Comparison of ENCODE assay signal across 9 mouse cellular contexts in the genomic region with DNA sequence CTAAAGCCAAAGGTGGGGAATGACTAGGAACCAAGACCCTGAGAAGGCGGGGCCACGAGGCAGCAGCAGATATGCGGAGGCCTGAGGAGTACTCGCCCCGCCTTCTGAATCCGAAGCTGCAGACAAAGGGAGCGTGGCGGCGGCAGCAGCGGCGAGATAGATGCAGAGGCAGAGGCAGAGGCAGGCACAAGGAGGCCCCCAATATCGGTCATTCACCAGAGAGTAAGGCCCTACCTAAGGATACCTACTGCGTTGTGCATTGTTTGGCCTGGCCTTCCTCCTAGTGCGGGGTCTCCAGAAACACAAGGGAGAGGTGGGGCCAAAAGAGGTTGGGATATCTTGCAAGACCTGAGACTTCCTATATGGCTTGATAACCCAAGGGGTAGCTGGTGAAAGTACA. TPM values are rescaled to one million over a fixed set of nuclear protein-coding genes. Genes with fewer than 3 reads are reported as not detected.
A peak's percentile ranks its signal among the peaks of the same experiment; 100 is the strongest.
DNase-seq lines count a peak whose midpoint lies in the region.
"Had no signal": no experiment of that assay in that cellular context is flagged by ENCODE, and none has a peak within 500 bp of the region (broad histone marks: within the 10 kb centered on the region; RNA-seq: fewer than 3 reads in every experiment).

No protein-coding gene starts in this region.

- peak; percentile 48 to 50 for DNase-seq in cerebellum, postnatal 10 days
- no peak for DNase-seq in cerebellum, adult 8-10 months
- peak; percentile 31 for DNase-seq in thymus, postnatal 14 days
- DNase-seq in thymus, postnatal 0 days (ENCODE audit: low spot score), result no peak
- peak; percentile 42 for DNase-seq in mesoderm, embryonic 11.5 days (ENCODE audit: low read depth, low spot score)
- no peak for DNase-seq in B cell, adult 2 months
- no peak for DNase-seq in frontal cortex, postnatal 10 days (ENCODE audit: low spot score in 2 of 2)
- no peak for DNase-seq in cerebellum, adult 11 months
- DNase-seq: adrenal gland, postnatal 14 days had no signal

RNA-seq across cellular contexts. Expression of a gene that starts 9.7 kb away (rescaled TPM):
- 0.17 and 0.26 TPM in 2 replicates for polyA plus RNA-seq in thymus, postnatal 0 days (2015; fragmentation: Nextera tagmentation; extraction: Ambion mirVana)

RNA-seq across cellular contexts. Expression of a gene that starts 28.2 kb away (rescaled TPM):
- polyA plus RNA-seq in thymus, postnatal 0 days (2015; fragmentation: Nextera tagmentation; extraction: Ambion mirVana), result 235 and 241 TPM in 2 replicates

RNA-seq across cellular contexts. Expression of a gene that starts 28.4 kb away (rescaled TPM):
- 191 and 203 TPM in 2 replicates for polyA plus RNA-seq in thymus, postnatal 0 days (2015; fragmentation: Nextera tagmentation; extraction: Ambion mirVana)

RNA-seq across cellular contexts. Expression of a gene that starts 40.9 kb away (rescaled TPM):
- 1.1 and 1.4 TPM in 2 replicates for polyA plus RNA-seq in thymus, postnatal 0 days (2015; fragmentation: Nextera tagmentation; extraction: Ambion mirVana)

RNA-seq across cellular contexts. Expression of a gene that starts 58.2 kb away (rescaled TPM):
- polyA plus RNA-seq in thymus, postnatal 0 days (2015; fragmentation: Nextera tagmentation; extraction: Ambion mirVana), result 0.09 and 0.10 TPM in 2 replicates

Comparison
In these comparisons a context has a peak if more than half of its experiments do, and no peak if none do; other contexts are left out.
1. DNase-seq: peak in cerebellum, postnatal 10 days (2 of 2), thymus, postnatal 14 days (single experiment) and mesoderm, embryonic 11.5 days (single experiment); none in cerebellum, adult 8-10 months (single experiment), thymus, postnatal 0 days (single experiment), B cell, adult 2 months (0 of 2), frontal cortex, postnatal 10 days (0 of 2) and cerebellum, adult 11 months (single experiment).